Mouse (Mus musculus): ENCODE measurements at regions not wholly inside any gene's neighbourhood (a gene's known extent, or its start where the extent isn't known, plus 50 kb on each side); places are given as distances from the start of the nearest gene placed in this dataset.

GRCm38 (mm10) chr6:31319431-31319830 lies 79.1 kb upstream of the Mkln1 start:
- Histone ChIP-seq H3K4me3 (ENCODE audit: low read depth, low read length) (no peak overlapping the region), H3K4me2 (replicated peaks; ENCODE audit: low read depth) (no peak overlapping the region), H3K36me3 (ENCODE audit: control insufficient read depth, insufficient read depth) (no peaks in the 10 kb centered on the region), H3K27me3 (replicated peaks; ENCODE audit: control insufficient read depth, insufficient read depth, low read length) (no peaks in the 10 kb centered on the region), H3K9ac (ENCODE audit: low read depth, low read length) (no peak overlapping the region), H3K4me1 (replicated peaks; ENCODE audit: control insufficient read depth, insufficient read depth, low read length) (0 out of 2 replicates have a peak, but pooled peaks cover 2% of the 10 kb centered on the region), H3K9me3 (ENCODE audit: control insufficient read depth) (no peaks in the 10 kb centered on the region), H3K27ac (ENCODE audit: low read depth, low read length) (no peak overlapping the region)
- no peak for TF ChIP-seq CTCF (IDR thresholded peaks at IDR 0.05; ENCODE audit: low read depth)
- no peak for ATAC-seq
- 78% methylated on average over 2 of the region's 2 CpGs for WGBS

GRCm38 (mm10) chr6:31320141-31320830 lies 78.2 kb upstream of the Mkln1 start:
- no peaks in the 10 kb centered on the region for H3K27me3 ChIP-seq (replicated peaks; ENCODE audit: control insufficient read depth, insufficient read depth, low read length)
- WGBS: 76% methylated on average over 3 of the region's 3 CpGs
- H3K27ac ChIP-seq (ENCODE audit: low read depth, low read length): no peak overlapping the region
- no peaks in the 10 kb centered on the region for H3K36me3 ChIP-seq (ENCODE audit: control insufficient read depth, insufficient read depth)
- no peak overlapping the region for H3K4me3 ChIP-seq (ENCODE audit: low read depth, low read length)
- no peak for ATAC-seq
- H3K4me2 ChIP-seq (replicated peaks; ENCODE audit: low read depth): no peak overlapping the region
- no peak for TF ChIP-seq CTCF (IDR thresholded peaks at IDR 0.05; ENCODE audit: low read depth)
- 0 out of 2 replicates have a peak, but pooled peaks cover 2% of the 10 kb centered on the region for H3K4me1 ChIP-seq (replicated peaks; ENCODE audit: control insufficient read depth, insufficient read depth, low read length)
- H3K9me3 ChIP-seq (ENCODE audit: control insufficient read depth): no peaks in the 10 kb centered on the region
- no peak overlapping the region for H3K9ac ChIP-seq (ENCODE audit: low read depth, low read length)

- no peak for ATAC-seq
- Histone ChIP-seq H3K4me1 (replicated peaks; ENCODE audit: control insufficient read depth, insufficient read depth, low read length) (0 out of 2 replicates have a peak, but pooled peaks cover 2% of the 10 kb centered on the region), H3K9ac (ENCODE audit: low read depth, low read length) (no peak overlapping the region), H3K27me3 (replicated peaks; ENCODE audit: control insufficient read depth, insufficient read depth, low read length) (no peaks in the 10 kb centered on the region), H3K27ac (ENCODE audit: low read depth, low read length) (no peak overlapping the region), H3K4me3 (ENCODE audit: low read depth, low read length) (no peak overlapping the region), H3K9me3 (ENCODE audit: control insufficient read depth) (no peaks in the 10 kb centered on the region), H3K4me2 (replicated peaks; ENCODE audit: low read depth) (no peak overlapping the region), H3K36me3 (ENCODE audit: control insufficient read depth, insufficient read depth) (no peaks in the 10 kb centered on the region)
- no peak for TF ChIP-seq CTCF (IDR thresholded peaks at IDR 0.05; ENCODE audit: low read depth)
- 59% methylated on average over 7 of the region's 7 CpGs for WGBS
Measured at GRCm38 (mm10) chr6:31321066-31321846, 77.3 kb upstream of the Mkln1 start.

- no peaks in the 10 kb centered on the region for H3K36me3 ChIP-seq (ENCODE audit: control insufficient read depth, insufficient read depth)
- 0 out of 2 replicates have a peak, but pooled peaks cover 2% of the 10 kb centered on the region for H3K4me1 ChIP-seq (replicated peaks; ENCODE audit: control insufficient read depth, insufficient read depth, low read length)
- H3K4me3 ChIP-seq (ENCODE audit: low read depth, low read length): no peak overlapping the region
- ATAC-seq: no peak
- no peak overlapping the region for H3K9ac ChIP-seq (ENCODE audit: low read depth, low read length)
- no peak overlapping the region for H3K27ac ChIP-seq (ENCODE audit: low read depth, low read length)
- no peaks in the 10 kb centered on the region for H3K9me3 ChIP-seq (ENCODE audit: control insufficient read depth)
- WGBS: 38% methylated on average over 10 of the region's 10 CpGs
- no peak for TF ChIP-seq CTCF (IDR thresholded peaks at IDR 0.05; ENCODE audit: low read depth)
- H3K27me3 ChIP-seq (replicated peaks; ENCODE audit: control insufficient read depth, insufficient read depth, low read length): no peaks in the 10 kb centered on the region
- H3K4me2 ChIP-seq (replicated peaks; ENCODE audit: low read depth): no peak overlapping the region
Measured at GRCm38 (mm10) chr6:31321902-31322301, 76.6 kb upstream of the Mkln1 start.

GRCm38 (mm10) chr6:31323228-31324190 lies 75.0 kb upstream of the Mkln1 start:
- WGBS: 57% methylated on average over 9 of the region's 9 CpGs
- no peak for ATAC-seq
- no peaks in the 10 kb centered on the region for H3K27me3 ChIP-seq (replicated peaks; ENCODE audit: control insufficient read depth, insufficient read depth, low read length)
- no peaks in the 10 kb centered on the region for H3K9me3 ChIP-seq (ENCODE audit: control insufficient read depth)
- no peak overlapping the region for H3K27ac ChIP-seq (ENCODE audit: low read depth, low read length)
- no peak overlapping the region for H3K9ac ChIP-seq (ENCODE audit: low read depth, low read length)
- no peak overlapping the region for H3K4me2 ChIP-seq (replicated peaks; ENCODE audit: low read depth)
- no peaks in the 10 kb centered on the region for H3K36me3 ChIP-seq (ENCODE audit: control insufficient read depth, insufficient read depth)
- no peak overlapping the region for H3K4me3 ChIP-seq (ENCODE audit: low read depth, low read length)
- H3K4me1 ChIP-seq (replicated peaks; ENCODE audit: control insufficient read depth, insufficient read depth, low read length): no peaks in the 10 kb centered on the region
- TF ChIP-seq CTCF (IDR thresholded peaks at IDR 0.05; ENCODE audit: low read depth): no peak

GRCm38 (mm10) chr6:31324717-31325116 lies 73.8 kb upstream of the Mkln1 start:
- Histone ChIP-seq H3K27ac (ENCODE audit: low read depth, low read length) (no peak overlapping the region), H3K27me3 (replicated peaks; ENCODE audit: control insufficient read depth, insufficient read depth, low read length) (no peaks in the 10 kb centered on the region), H3K4me2 (replicated peaks; ENCODE audit: low read depth) (no peak overlapping the region), H3K36me3 (ENCODE audit: control insufficient read depth, insufficient read depth) (no peaks in the 10 kb centered on the region), H3K9ac (ENCODE audit: low read depth, low read length) (no peak overlapping the region), H3K4me3 (ENCODE audit: low read depth, low read length) (no peak overlapping the region), H3K9me3 (ENCODE audit: control insufficient read depth) (no peaks in the 10 kb centered on the region), H3K4me1 (replicated peaks; ENCODE audit: control insufficient read depth, insufficient read depth, low read length) (no peaks in the 10 kb centered on the region)
- 59% methylated on average over 6 of the region's 6 CpGs for WGBS
- no peak for TF ChIP-seq CTCF (IDR thresholded peaks at IDR 0.05; ENCODE audit: low read depth)
- no peak for ATAC-seq
